Mouse (Mus musculus) thymus, postnatal 25 days (tissue): ENCODE results near the gene Brca1.
"Not testable (repeated sequence)": the region's sequence is repeated elsewhere in the genome, so short reads cannot be mapped to it uniquely, and the experiment has no call there.

Experiments used
- DNase-seq: peaks from one replicate; pipeline ENCODE4 v3.0.0; 2022

The Brca1 gene

DNA sequence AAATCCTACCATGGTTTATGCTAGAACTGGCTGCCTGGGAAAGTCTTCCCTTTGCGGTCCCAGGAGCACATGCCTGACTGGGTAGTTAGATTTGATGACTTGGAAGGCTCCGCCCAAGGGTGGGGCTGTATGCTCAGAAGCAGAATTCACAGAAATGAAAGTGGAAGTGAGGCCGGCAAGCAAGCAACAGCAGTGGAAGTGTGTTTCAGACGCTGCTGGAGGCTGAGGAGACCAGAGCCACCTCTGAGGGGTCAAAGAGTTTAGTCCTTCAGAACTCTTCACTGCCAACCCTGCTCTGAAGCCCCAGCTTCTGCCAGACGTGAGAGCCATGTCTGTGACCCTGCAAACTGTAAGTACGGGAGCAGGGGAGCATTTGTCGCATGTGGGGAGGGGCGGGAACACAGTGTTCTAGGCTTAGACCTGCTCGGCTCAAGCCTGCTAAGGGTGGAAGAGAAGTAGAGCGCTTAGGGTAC, 103.4 kb downstream of the Brca1 start, which contains the start of gene Ifi35:
TSS of gene Ifi35 (plus strand) at position 134 of the 473 bp plus-strand sequence.
- DNase-seq, result peak; percentile 76

DNA sequence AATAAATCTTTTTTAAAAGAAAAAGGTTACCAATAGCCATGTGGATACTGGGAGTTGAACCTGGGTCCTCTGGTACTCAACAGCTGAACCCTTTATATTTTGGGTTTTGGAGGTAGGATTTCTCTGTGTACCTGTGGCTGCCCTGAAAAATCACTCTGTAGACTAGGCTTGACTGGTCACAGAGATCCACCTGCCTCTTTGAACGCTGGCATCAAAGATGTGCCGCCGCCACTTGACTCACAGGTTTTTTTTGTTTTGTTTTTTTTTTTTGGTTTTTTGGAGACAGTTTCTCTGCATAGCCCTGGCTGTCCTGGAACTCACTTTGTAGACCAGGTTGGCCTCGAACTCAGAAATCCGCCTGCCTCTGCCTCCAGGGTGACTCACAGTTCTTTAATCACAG, 104.0 kb downstream of the Brca1 start:
- peak; percentile 16 for DNase-seq

DNA sequence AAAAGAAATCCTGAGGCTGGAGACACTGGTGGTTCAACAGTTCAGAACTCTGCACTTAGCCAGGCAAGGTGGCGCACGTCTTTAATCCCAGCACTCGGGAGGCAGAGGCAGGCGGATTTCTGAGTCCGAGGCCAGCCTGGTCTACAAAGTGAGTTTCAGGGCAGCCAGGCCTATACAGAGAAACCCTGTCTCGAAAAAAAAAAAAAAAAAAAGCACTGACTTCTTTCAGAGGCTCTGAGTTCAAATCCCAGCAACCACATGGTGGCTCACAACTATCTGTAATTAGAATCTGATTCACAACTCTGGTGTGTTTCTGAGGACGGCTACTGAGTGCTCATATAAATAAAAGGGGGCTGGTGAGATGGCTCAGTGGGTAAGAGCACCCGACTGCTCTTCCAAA, 104.9 kb downstream of the Brca1 start:
- not testable (repeated sequence) for DNase-seq

- no peak for DNase-seq
Observed at GRCm38 (mm10) chr11:101446319-101446718, 105.4 kb downstream of the Brca1 start.

DNA sequence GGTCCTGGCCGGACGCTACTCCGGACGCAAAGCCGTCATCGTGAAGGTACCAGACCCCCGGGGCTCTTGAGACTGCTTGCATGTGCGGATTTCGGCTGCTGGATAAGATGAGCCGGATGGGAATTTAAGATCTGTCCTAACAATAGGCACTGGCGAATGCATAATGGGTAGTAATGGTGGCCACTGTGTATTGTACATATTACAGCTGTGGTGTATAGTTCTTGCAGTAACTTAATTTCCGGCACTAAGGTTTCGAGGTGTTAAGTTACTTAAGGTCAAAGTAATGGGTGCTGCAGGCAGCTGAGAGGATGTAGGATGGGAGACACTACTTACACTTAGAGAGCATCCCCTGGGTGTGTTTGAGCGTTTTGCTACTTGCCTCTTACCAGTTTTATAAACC, 109.0 kb downstream of the Brca1 start:
- DNase-seq, result no peak

- DNase-seq, result peak; percentile 96
Observed at GRCm38 (mm10) chr11:101442127-101442693, 109.5 kb downstream of the Brca1 start, which contains the start of gene Rpl27. Rpl27 (plus strand) TSS chr11:101442298.

- DNase-seq, result not testable (repeated sequence)
Observed at GRCm38 (mm10) chr11:101441450-101442126, 110.2 kb downstream of the Brca1 start.
